Mouse (Mus musculus) Patski (cell line): Measurements from ENCODE around the gene Clca1. TPM values are rescaled to one million over a fixed set of nuclear protein-coding genes. Genes with fewer than 3 reads are reported as not detected.

Source experiments
- ATAC-seq: fragments of 100-300 bp; one replicate; pipeline ENCODE4 v1.8.0; 2021
- CTCF ChIA-PET: fragments of 350-600 bp; sonication (Branson Sonifier 250); formaldehyde crosslinking; loops from one replicate; lab custom pipeline; 2022; ENCODE audit warnings: inconsistent platforms; lab: Charles Lee
- POLR2A ChIA-PET: fragments of 350-600 bp; sonication (Branson Sonifier 250); formaldehyde crosslinking; loops from one replicate; lab custom pipeline; 2022; ENCODE audit warnings: antibody characterized with exemption, inconsistent platforms; lab: Charles Lee
- DNase-seq: peaks from one replicate; pipeline ENCODE4 v3.0.0-alpha.2; 2011; ENCODE audit warnings: low read depth, low spot score
- H3K27me3 ChIP-seq: fragments of 371-371 bp; one replicate; pipeline ENCODE4 v1.5.1; 2021
- CTCF ChIP-seq: fragments of 100-300 bp; IDR thresholded peaks from one replicate; pipeline ENCODE4 v1.5.1; 2021
- in situ Hi-C: fragments of 300-500 bp; cut with MboI; formaldehyde crosslinking; loops from 3 replicates; pipeline ENCODE4 v1.11.1; 2018; ENCODE audit warnings: low pct_unique_long_range_greater_than_20kb, mixed read lengths
- polyA plus RNA-seq: library from polyadenylated mRNA; unstranded; gene quantifications from one replicate; pipeline ENCODE4 v1.2.3, GENCODE M21; 2021

Clca1 gene
- polyA plus RNA-seq, 1 experiment from 2014 or later: not detected

DNA sequence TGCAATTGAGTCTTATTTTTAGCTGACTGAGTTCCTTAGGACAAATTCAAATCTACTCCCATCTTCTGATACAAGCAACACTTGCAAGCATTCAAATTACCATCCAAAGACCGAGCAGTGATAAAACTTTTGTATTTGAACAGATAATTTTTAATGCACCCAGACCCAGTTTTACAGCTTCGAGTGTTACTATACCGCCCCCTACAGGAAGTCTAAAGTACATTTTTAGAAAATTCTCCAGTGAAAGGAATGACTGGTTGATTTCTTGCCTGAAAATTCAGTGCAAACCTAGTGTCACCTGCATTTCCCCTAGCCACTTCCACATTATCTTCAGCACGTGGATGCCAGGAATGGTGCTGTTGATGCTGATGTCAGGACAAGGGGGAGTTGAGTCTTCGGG, 28.2 kb downstream of the Clca1 start:
- ChIA-PET POLR2A (interaction anchor here (2.0 kb wide), 1 partner anchor 179 kb away, joined by 8 read pairs; no protein-coding TSS in a partner anchor), CTCF (interaction anchor here (0.9 to 7.7 kb wide), 11 partner anchors 9 to 206 kb away, joined by 3 to 67 read pairs (median 5); no protein-coding TSS in a partner anchor)
- ATAC-seq (no peak), DNase-seq (no peak)
- TF ChIP-seq CTCF: peak; percentile 78
- no peaks in the 10 kb centered on the region for H3K27me3 ChIP-seq
- in situ Hi-C loops: loop anchor here (10.0 kb wide), 1 partner anchor 180 kb away; no protein-coding TSS in a partner anchor

DNA sequence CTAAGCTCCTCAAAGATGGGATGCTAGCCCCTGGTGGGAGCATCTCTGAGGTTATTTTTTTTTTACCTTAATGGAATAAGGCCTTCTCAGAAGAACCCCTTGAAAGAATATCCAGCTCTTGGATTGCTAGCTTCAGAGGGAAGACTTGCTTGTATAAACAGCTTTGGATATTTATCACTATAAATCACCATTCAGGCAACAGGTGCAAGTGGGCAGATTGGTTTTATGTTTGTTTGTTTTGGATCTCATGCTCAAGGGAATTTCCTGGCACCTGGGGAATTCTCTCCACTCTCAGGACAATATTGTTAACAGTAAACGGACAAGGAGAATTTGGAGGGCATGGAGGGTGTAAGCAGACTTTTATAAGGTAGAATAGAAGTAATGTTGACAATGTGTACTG, 31.7 kb downstream of the Clca1 start:
- DNase-seq (no peak), ATAC-seq (no peak)
- in situ Hi-C loops: loop anchor here (10.0 kb wide), 1 partner anchor 176 kb away; no protein-coding TSS in a partner anchor

DNA sequence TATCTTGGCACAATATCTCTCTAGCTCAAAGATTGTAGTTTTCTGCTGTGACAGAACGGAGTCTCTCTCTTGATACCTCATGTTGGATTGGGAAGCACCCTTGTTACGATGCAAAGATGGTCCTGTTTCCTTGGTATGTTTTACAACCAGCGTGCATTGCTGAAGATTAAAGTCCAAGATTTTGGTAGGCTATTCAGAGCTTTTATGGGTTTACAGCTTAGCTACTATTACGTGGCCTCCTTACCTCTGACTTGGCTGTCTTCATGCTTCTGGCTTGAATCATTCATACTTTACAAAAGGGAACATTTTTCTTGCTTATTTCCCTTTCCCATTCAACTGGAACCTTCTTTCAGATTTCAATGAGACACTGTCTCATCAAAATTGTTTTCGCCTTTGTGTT, 39.5 kb downstream of the Clca1 start:
- ChIA-PET CTCF (interaction anchor here (1.1 to 5.9 kb wide), 3 partner anchors 12 to 168 kb away, joined by 3 to 31 read pairs (median 14); no protein-coding TSS in a partner anchor), POLR2A (no interaction called here)
- DNase-seq (peak; percentile 68), ATAC-seq (peak; percentile 74)
- in situ Hi-C loops: no loop called here
- TF ChIP-seq CTCF: no peak
- no peaks in the 10 kb centered on the region for H3K27me3 ChIP-seq

More for the DNA sequence above, 31.7 kb downstream of the Clca1 start:
- TF ChIP-seq CTCF: no peak
- ChIA-PET POLR2A (no interaction called here), CTCF (interaction anchor here (1.6 to 3.1 kb wide), 2 partner anchors 30 to 176 kb away, joined by 5 to 13 read pairs; no protein-coding TSS in a partner anchor)
- no peaks in the 10 kb centered on the region for H3K27me3 ChIP-seq

DNA sequence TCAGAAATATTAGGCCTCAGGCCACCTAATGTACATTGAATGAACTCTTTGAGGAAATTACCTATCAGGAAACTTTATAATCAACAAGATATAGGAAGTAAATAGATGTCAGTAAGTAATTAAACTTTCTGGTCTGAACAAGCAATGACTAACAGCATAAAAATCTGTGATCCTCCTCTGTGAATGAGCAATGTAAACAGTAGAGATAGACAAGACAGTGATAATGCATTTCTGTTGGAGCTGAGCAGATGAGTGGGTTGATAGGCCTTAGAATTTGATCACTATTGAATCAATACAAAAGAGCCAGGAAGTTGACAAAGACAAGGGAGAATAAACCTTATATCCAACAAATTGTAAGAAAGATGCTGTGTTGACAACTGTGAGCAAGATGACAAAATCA, 40.0 kb downstream of the Clca1 start:
- POLR2A ChIA-PET: no interaction called here
- ATAC-seq (no peak), DNase-seq (no peak)
- in situ Hi-C loops: no loop called here
- TF ChIP-seq CTCF: no peak
- no peaks in the 10 kb centered on the region for H3K27me3 ChIP-seq
- CTCF ChIA-PET: interaction anchor here (1.1 to 5.9 kb wide), 2 partner anchors 12 to 67 kb away, joined by 3 to 31 read pairs; no protein-coding TSS in a partner anchor

DNA sequence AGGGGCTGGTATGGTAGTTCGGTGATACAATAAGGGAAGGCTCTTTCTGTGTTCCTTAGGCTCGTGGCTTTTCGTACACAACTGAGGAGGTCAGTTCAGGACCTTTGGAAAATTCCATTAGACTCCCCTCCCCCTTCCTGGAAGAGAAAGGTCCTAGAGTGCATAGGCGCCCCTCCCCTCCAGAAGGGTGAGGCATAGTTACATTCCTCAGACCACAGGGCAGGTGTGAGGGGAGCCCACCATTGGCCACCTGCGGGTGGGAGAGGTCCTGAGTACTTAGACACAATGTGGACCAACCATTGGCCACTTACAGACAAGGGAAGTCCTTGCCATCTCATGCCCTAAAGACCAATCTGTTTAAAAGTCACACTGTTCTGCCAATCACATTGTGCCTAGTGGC, 46.7 kb downstream of the Clca1 start:
- DNase-seq: no peak
- CTCF ChIA-PET: interaction anchor here (0.9 to 1.6 kb wide), 2 partner anchors 12 to 13 kb away, joined by 3 read pairs; no protein-coding TSS in a partner anchor
- POLR2A ChIA-PET: no interaction called here
- H3K27me3 ChIP-seq: no peaks in the 10 kb centered on the region
- in situ Hi-C loops: no loop called here
- no peak for TF ChIP-seq CTCF
- ATAC-seq: no peak

DNA sequence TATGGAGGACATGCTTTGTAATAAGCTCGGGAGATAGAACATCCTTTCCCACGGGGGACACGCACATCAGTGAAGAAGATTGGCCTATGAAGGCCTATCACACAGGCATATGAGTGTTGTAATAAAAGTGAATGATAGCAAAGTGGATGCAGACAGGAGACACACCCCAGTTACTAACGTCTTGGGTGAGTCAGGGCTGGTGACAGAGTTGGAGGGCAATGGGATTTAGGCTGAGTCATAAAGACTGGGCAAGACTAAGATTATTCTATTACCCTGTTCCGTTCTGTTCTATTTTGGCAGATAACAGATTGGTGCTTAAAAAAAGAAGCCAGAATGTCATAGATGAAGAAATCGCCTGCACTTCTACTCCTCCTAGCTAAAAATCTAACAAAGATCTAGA, 52.0 kb downstream of the Clca1 start:
- no peaks in the 10 kb centered on the region for H3K27me3 ChIP-seq
- ChIA-PET CTCF (no interaction called here), POLR2A (no interaction called here)
- no peak for DNase-seq
- no peak for TF ChIP-seq CTCF
- ATAC-seq: peak; percentile 44
- in situ Hi-C loops: no loop called here

DNA sequence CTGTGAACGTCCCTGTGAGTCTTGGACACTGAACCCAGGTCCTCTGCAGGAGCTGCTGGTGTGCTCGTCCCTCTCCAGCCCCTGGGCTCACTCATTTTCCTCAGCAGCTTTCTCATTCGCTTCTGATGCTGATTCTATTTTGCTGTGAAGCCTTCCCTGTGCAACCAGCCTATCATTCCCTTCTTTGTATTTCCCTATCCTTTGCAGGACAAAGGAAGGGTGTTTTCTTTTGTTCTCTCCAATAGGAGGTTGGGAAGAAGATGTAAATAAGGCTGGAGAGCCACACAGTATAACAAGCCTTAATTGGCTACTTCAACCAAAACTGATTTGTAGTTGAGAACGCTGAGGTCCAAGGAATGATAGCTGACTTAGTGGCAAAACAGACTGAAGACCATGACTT, 54.9 kb downstream of the Clca1 start:
- no peaks in the 10 kb centered on the region for H3K27me3 ChIP-seq
- CTCF ChIA-PET: interaction anchor here (0.7 kb wide), 1 partner anchor 12 kb away, joined by 3 read pairs; no protein-coding TSS in a partner anchor
- TF ChIP-seq CTCF: no peak
- in situ Hi-C loops: no loop called here
- DNase-seq (no peak), ATAC-seq (no peak)
- POLR2A ChIA-PET: no interaction called here

DNA sequence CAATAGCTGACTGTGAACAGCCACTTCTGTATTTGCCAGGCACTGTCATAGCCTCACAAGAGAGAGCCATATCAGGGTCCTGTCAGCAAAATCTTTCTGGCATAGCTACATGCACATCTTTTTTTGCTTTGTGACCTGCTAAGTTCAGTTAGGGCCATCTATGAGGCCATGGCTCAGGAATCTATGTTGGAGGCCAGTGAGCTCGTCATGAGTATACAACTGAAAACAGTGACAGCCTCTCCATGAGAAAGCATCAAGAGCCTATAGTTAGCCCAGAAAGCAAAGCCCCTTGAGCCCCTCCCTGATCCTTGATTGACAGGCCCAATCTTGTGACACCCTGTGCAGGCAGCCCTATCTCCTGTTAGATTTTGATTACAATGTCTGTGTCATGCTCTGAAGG, 56.5 kb downstream of the Clca1 start:
- POLR2A ChIA-PET: no interaction called here
- ATAC-seq (peak; percentile 65), DNase-seq (no peak)
- CTCF ChIA-PET: interaction anchor here (0.8 kb wide), 1 partner anchor 20 kb away, joined by 3 read pairs; no protein-coding TSS in a partner anchor
- no peak for TF ChIP-seq CTCF
- H3K27me3 ChIP-seq: no peaks in the 10 kb centered on the region
- in situ Hi-C loops: no loop called here

DNA sequence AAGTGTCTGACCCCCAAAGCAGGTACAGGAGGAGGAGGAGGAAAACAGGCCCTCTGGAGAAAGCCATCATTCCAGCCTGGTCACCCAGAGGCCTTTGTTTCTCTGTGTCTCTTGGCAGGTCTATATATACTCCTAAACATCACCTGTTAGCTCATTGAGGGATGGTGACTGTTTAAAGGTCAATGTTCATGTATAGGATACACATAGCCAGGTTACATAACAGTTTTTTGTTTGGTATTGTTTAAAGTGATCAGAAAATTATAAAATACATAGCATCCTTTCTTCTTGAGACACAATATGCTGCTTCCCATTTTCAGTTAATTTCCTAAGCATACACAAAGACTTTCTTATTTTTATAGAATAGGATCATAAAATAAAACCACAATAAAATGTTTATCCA, 57.6 kb downstream of the Clca1 start, which contains the start of gene Clca4a:
TSS of gene Clca4a (minus strand) at position 101 of the 400 bp plus-strand sequence.
- DNase-seq (no peak), ATAC-seq (no peak)
- ChIA-PET POLR2A (no interaction called here), CTCF (interaction anchor here (1.5 kb wide), 1 partner anchor 150 kb away, joined by 4 read pairs; no protein-coding TSS in a partner anchor)
- no peaks in the 10 kb centered on the region for H3K27me3 ChIP-seq
- in situ Hi-C loops: no loop called here
- TF ChIP-seq CTCF: no peak

DNA sequence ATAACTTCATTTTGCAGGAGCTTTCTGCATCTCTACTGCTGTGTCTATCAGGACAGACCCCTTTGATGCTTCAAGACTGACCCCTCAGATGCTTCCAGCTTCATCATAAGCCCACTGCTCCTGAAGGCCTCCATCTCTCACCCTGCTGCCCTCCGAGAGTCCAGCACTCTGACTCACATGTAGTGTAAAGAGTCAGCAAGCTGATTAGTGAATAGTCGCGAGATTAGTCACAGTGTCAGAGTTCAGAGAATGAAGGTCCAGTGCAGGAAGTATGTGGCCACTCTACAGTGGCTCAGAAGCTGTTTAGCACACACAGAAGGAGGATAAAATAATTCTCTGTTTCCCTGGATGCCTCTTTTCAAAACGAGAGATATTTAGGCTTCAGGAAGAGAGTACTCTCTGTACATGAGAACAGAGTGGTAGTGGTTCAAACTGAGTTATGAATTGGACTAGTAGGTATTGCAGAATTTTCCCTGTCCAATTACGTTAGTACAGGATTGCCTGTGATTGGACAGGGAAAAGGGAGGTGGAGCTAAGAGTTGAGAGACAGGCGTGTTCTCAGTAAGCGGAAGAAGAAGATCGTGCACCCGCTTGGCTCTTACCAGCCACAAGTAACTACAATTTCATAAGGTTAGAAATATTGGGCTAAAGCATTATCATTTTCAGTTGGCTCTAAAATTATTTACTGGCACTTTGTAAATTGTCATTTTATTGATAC, 60.9 kb downstream of the Clca1 start:
- CTCF ChIA-PET: interaction anchor here (0.9 to 1.9 kb wide), 4 partner anchors 18 to 80 kb away, joined by 3 to 5 read pairs (median 4); no protein-coding TSS in a partner anchor
- in situ Hi-C loops: no loop called here
- POLR2A ChIA-PET: no interaction called here
- peak; percentile 91 for ATAC-seq
- TF ChIP-seq CTCF: no peak
- no peaks in the 10 kb centered on the region for H3K27me3 ChIP-seq
- DNase-seq: no peak

DNA sequence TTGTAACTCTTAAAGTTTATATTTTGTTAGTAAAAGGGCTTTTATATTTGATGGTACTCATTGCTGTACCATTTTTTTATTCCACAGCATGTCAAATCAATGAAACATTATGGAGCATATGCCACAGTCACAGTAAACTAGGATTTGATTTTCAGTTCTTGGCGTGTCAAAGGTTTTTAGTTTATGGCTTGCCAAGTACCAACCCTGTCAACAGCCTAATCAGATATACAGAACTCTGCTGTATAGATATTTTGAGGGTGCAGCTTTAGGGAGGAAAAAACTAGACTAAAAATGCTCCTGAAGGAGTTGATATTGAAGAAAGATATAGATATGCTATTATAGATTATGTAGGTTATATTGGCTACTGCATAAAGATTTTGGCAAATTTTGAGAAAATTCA, 62.8 kb downstream of the Clca1 start:
- in situ Hi-C loops: no loop called here
- no peaks in the 10 kb centered on the region for H3K27me3 ChIP-seq
- ATAC-seq (no peak), DNase-seq (no peak)
- ChIA-PET CTCF (no interaction called here), POLR2A (no interaction called here)
- TF ChIP-seq CTCF: no peak
